Mouse (Mus musculus) right cerebral cortex, postnatal 14 days (tissue): ENCODE measurements at regions not wholly inside any gene's neighbourhood (a gene's known extent, or its start where the extent isn't known, plus 50 kb on each side); places are given as distances from the start of the nearest gene placed in this dataset.
A peak's percentile ranks its signal among the peaks of the same experiment; 100 is the strongest.

Source experiments
- DNase-seq: peaks from one replicate; pipeline ENCODE4 v3.0.0; 2022

GRCm38 (mm10) chr16:29877372-29878123 is 186.6 kb upstream of the Hes1 start:
- no peak for DNase-seq

GRCm38 (mm10) chr16:29879665-29880064 is 184.5 kb upstream of the Hes1 start:
- no peak for DNase-seq

- no peak for DNase-seq
These were observed 182.7 kb upstream of the Hes1 start for GRCm38 (mm10) chr16:29881497-29881896.

GRCm38 (mm10) chr16:29882226-29882972 is 181.8 kb upstream of the Hes1 start:
- DNase-seq = peak; percentile 15

DNA sequence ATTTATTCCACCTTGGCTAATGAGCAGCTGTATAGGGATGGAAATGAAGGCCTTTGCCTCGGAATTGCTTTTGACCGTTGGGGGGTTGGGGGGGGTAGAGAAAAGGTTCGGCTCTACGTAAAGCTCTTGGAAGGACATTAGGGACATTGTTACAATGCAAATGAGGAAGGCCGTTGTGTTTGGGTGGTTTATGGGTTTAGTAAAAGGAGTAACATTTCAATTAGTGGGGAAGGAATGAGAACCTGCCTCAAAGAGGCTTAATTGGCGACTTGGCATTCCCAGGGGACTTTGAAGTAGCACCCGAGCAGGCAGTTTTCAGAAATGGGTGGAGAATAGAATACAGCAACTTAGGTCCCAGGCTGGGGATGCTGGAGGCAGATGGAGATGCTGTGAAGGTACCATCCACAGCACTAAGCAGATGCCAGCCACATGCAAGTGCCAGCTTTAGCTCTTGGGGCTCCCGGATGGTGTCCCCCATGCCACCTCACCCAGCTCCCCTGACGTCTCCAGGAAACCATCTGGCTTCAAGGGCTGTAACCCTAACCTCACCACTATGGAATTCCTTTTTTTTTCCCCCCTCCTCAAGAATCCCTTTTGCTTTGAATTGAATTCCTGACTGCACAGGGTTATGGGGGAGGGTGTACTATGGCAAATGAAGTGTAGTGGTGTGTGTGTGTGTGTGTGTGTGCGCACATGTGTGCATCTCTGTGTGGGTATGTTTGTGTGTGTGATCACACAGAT is 180.8 kb upstream of the Hes1 start:
- DNase-seq = no peak

GRCm38 (mm10) chr16:29884899-29885298 is 179.3 kb upstream of the Hes1 start:
- peak; percentile 21 for DNase-seq

GRCm38 (mm10) chr16:29886755-29887154 is 177.4 kb upstream of the Hes1 start:
- no peak for DNase-seq

DNA sequence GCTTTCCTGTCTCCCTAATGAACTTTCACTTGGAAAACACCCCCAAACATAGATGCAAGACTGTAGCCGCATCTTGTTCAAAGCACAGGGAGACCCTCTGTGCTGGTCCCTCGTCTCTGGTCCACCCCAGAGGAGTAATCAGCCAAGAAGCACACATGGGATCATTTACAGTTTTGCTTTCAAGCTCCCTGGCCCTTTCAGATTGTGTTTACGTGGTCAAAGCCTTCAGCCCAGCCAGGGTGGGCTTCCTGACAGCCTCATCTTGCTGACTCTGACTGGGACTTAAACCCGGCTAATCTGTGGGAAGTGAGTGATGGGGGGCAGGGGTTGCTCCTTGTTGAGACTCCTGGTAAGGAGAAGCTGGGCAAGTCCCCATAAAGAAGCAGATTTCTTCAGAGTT is 174.8 kb upstream of the Hes1 start:
- no peak for DNase-seq

GRCm38 (mm10) chr16:29891472-29891871 is 172.7 kb upstream of the Hes1 start:
- DNase-seq = no peak

DNA sequence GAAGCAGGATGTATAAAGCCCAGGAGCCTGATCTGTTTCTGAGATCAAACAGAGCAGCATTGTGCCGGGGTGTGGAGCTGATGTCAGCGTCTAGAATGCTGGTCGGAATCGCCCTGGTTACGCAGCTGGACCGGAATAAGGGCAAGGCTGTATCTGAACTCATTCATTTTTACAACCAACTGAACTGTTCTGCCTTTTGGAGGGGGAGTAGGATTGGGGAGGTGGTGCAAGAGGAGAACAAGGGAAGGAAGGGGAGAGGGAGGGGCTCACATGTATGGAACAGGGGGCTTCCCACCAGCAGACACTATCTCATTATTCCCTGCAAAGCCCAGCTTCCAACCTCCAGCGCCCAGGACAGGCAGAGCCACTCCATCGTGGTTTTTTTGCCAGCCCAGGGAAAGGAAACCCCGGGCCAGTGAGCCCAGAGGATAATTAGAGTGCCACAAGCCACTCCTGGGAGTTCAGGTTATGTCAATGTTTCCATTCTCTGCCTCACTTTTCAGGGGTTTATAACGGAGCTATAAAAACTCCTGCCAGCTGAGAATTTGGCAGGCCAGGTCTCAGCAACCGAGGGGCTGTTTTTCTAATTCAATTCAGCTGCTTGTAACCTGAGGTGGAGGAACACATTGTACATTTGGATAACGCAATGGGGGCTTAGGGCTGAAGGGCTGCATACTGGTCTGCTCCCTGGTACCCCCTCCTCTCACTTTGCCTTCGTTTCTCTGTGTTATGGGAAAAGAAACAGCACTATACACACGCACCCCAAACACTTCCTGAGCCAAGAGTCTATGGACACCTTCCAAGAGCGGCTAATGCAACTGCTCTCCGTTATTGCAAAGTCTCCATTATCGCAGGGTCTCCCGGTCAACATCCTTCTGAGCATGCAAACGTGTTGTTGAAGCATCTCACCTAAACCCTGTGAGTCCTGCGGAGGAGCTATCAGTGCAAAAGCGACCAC is 170.0 kb upstream of the Hes1 start:
- DNase-seq = no peak

- DNase-seq = no peak
These were observed 167.8 kb upstream of the Hes1 start for GRCm38 (mm10) chr16:29896393-29896792.

- no peak for DNase-seq
These were observed 160.7 kb upstream of the Hes1 start for GRCm38 (mm10) chr16:29903510-29903909.

DNA sequence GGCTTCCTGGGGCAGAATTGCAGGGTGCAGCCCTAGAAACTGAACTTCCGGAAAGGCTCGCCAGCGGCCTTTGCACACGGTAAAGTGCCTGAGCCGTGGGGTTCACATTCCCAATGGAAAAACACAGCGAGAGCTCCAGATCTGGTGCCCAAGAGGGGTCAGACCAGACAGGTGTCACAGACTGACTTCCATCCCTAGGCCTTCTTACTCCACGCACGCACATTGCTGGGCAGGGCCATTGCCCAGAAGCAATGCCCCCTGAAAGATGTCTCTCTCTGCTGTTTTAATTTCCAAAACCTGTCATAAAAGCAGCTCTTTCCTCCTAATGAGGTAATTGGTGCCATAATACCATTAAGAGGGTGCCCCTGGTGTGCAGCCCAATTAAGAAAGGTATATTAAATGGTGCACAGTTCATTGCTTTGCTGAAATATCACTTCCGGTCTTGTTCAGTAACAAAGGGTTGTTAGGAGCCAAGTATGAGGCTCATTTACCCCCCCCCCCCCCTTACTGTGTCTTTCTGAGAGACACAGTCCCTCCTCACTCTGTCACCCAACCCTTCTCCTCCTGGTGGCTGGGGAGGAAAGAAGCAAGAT is 159.9 kb upstream of the Hes1 start:
- no peak for DNase-seq

- no peak for DNase-seq
These were observed 156.9 kb upstream of the Hes1 start for GRCm38 (mm10) chr16:29907331-29907730.

DNA sequence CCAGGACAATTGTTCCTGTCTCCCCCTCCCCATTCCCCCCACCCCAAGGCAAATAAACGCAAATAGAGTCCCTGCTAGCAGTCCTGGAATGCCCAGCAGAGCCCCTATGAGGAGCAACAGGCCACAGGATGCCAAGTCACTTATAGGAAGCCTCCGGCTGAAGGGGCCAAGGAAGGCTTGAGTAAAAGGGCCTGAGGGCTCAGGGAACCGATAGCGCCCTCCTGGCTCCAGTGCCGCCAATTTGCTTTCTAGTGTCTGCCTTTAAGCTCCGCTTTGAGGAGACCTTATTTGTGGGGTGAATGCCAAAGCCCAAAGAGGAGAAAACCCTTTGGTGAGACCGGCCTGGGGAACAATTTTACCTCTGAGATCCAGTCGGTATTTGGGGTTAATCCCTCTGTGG is 156.2 kb upstream of the Hes1 start:
- no peak for DNase-seq

DNA sequence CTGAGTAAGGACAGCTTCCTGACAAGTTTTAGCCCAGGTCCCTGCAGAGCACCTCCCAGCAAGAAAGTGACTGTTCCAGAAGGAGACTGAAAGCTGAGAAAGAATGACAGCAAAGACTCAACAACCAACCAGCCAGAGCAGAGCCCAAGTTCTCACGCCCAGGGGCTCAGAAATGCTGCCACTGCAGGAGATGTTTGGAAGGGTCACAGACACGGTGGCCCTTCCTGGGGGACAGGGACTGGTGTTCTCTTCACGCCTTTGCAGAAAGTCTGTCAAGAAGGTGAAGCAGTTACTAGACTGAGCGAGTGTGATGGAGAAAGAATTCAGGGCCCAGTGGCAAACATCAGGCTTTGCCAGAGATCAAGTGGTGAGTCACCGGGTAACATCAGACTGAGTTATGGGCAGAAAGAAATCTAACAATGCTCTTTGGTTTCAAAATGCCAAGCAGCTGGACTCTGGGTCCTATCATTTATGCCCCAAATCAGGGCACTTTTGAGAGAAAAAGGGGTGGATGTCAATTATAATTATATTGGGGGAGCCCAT is 154.2 kb upstream of the Hes1 start:
- no peak for DNase-seq

GRCm38 (mm10) chr16:29911164-29911571 is 153.0 kb upstream of the Hes1 start:
- DNase-seq = no peak

DNA sequence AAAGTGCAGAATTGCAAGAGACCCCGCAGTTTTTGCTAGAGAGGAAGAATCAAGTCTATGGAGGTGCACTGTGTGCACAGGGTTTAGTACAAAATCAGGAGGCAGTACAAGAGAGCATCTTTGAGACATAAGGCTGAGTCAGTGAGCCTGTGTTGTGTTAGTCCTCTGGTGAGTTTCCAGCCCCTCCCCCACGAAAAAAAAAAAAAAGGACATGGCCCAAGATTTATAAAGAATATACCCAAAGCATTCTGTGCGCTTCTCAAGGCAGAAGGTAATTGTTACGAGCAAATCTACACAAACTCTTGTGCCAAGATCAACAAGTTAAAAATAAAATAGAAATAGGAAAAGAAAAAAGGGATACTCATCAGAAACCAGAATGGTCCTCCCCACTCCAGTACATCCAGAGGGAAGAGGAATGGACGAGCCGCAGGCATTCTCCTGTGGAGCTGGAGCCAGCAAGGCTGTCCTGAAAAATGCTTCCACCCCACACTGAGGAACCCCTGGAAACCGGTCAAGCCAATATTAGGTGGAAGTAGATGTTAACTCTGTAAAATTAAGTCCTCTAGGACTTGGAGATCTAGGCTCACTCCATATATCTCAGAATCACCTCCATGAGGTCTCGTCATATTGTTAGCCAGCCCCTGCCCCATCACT is 150.7 kb upstream of the Hes1 start:
- DNase-seq = no peak

GRCm38 (mm10) chr16:29915346-29915745 is 148.8 kb upstream of the Hes1 start:
- peak; percentile 27 for DNase-seq

GRCm38 (mm10) chr16:29917989-29918388 is 146.2 kb upstream of the Hes1 start:
- no peak for DNase-seq

DNA sequence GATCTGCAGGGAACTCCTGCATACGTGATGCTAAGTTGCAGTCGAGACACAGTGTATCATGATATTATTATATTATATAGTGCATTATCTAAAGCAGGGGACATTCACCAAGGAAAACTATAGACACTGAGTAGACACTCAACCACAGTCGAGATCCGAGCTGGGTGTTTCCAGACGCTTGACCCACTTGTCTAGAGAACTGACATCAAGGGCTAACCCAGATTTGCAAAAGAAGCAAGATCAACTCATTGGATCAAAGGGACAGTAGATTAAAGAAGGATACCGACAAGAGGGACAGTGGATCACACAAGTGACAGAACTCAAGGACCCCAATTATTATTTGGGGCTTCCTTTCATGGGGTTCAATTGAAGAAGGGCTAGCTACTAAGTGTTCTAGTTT is 145.8 kb upstream of the Hes1 start:
- DNase-seq = no peak
